Mouse (Mus musculus) CD4-positive, CD25-positive, alpha-beta regulatory T cell, adult 4 months (primary cell): ENCODE results near the gene Rps27. TPM values are rescaled to one million over a fixed set of nuclear protein-coding genes. Genes with fewer than 3 reads are reported as not detected.
"Not testable (repeated sequence)": the region's sequence is repeated elsewhere in the genome, so short reads cannot be mapped to it uniquely, and the experiment has no call there.

ENCODE experiments used
- ATAC-seq: one replicate; pipeline ENCODE4 v1.8.0; 2017
- polyA plus RNA-seq, 2 experiments: library from polyadenylated mRNA; unstranded; fragments of 100-300 nt; shearing (Covaris generic); gene quantifications; one replicate each; pipeline ENCODE4 v1.2.1; 2017

Gene Rps27
- 1,000 to 10,000 TPM; 7,118 to 8,557 TPM for polyA plus RNA-seq

DNA sequence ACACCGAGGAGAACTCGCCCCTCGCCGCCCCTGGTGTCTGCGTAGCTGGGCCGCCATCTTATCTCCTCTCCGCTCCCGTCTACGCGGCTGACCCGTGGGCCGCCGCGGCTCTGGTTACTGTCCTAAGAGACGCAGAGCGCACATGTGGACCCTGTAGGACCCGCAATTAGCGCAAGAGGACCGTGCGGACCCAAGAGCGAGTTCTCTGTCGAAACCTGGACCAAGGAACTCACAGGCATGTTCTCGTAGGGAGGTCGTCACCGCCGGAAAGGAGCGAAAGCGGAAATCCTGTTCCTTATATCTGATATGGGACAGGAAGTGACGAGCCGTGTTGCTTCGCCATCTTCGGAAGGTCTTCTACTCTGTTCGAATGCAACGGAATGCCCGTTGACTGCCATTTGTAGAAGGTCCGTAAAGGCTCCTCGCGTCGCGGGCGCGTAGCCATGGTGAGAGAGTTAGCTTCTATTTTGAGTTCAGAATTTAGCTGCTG lies at the start of gene Rps27, which contains the start of gene Rab13:
Gene Rps27, minus strand, starts transcription at position 275 of the 490 bp plus-strand sequence.
Gene Rab13, plus strand, starts transcription at position 319 of the 490 bp plus-strand sequence.
- peak; percentile 97 for ATAC-seq

DNA sequence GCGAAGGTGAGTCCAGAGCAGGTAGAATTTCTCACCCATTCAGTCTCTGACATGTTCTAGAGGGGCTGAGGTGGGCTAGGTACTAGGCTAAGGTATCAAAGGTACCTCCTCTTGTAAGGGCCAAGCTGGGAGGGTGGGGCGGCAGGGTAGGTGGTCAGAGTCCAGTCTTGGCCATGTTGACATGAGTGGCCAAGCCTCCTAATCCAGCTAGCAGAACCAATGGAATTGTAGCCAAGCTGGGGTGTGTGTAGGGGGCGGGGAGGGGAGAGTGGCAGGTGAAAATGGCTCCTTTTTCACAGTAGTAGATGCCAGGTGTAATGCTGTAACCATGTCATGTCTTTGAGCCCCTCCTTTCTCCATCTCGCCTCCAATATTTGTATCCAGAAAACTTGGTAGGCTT lies 45.1 kb upstream of the Rps27 start:
- no peak for ATAC-seq

DNA sequence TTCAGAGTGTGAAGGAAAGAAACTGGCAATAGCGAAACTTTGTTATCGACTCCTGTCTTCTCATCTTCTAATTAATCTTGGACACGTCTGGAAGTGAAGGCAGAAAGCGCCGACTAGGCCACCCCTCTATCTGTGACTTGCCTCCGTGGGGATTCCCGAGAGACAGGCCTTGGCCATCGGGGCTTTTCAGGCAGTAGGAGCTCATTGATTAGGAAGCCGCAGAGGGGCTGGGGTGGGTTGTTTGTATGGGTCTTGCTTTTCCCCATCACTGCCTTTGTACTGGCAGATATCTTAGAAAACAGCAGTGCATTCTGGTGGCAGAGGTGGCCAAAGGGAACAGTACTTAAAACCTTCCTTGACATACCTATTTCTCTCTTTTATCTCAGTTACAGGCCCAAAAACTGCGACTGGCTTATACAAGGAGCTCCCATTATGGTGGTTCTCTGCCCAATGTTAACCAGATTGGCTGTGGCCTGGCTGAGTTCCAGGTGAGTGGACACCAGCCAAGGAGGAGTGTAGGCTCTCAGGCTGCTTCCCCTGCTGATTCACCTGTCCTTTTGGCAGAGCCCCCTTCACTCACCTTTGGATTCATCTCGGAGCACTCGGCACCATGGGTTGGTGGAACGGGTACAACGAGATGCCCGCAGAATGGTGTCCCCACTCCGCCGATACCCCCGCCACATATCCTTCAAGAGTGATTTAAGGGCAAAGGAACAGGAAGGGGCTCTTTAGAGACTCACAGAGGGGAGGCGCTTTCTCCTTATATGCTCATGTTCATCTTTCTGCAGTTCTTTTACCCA lies 43.5 kb upstream of the Rps27 start:
- no peak for ATAC-seq

DNA sequence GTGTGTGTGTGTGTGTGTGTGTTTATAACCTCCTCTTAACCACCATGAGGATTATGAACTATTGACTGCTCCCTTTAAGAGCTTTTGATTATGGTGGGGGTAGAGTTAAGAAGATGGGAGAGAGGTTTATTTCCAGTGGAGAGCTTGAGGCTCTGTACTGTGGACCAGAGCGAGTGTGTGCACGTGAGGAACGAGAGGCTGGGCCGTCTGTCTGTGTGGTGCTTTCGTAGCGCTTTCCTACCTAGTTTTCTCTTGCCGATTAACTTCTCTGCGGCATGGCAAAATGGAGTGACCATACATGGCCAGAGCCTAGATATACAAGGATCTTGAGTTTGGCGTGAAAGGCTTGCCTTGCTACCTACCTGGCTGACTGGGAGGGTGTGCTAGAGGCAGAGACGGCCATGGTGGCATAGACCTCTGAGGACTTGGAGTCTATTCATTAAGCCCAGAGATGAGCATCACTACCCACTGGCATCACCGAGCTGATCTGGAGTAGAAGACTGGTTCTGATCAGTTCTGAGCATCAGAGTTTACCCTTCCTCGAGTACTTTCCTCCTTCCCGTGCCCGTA lies 42.4 kb upstream of the Rps27 start:
- ATAC-seq = no peak

DNA sequence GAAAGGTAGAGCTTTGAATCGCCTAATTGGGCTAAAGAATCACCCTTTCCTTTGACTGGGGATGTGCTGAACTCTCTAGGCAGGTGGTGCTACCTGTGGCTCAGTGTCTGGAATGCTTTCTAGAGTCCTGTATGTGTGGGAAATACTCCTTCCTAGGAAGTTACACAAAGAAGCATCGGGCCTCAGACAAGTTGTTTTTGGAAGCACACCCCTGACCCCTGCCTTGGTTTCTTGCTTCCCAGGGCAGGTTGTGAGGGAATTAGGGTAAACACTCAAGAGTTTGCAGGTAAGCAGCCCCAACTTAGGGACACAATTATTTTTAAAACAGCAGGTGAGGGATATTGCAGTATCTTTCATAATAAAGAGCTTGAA lies 41.7 kb upstream of the Rps27 start:
- no peak for ATAC-seq

DNA sequence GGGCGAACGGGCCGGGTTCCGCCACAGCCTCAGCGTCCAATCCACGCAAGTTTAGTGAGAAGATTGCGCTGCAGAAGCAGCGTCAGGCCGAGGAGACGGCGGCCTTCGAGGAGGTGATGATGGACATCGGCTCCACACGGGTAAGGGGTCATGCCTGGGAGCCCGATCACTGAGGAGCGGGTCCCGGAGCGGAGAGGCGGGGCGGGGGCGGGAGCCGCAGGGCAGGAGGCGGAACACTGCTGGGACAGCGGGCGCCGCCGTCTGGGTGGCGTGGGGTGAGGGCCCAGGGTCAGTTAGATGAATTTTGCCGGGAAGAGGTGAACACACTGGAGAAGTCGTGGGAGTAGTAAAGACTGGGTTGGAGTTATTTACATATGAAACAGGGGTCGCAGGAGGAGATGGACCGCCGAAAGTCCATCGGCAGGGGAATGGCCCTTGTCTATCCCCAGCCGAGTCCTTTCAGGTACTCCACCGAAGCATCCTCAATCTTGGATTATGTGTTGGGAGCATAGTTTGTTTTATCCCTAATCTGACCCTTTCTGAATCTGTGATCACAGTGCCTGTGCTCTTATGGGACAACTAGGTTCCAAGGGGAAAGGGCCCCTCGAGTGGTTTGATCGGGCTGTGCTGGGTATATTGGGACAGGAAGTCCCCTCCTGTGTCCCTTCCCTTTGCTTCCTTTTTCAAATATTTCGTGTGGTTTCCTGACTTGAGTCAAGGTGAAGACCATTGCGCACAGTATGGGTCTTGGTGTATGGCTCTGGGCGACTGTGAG lies 41.2 kb upstream of the Rps27 start:
- ATAC-seq = peak; percentile 35

DNA sequence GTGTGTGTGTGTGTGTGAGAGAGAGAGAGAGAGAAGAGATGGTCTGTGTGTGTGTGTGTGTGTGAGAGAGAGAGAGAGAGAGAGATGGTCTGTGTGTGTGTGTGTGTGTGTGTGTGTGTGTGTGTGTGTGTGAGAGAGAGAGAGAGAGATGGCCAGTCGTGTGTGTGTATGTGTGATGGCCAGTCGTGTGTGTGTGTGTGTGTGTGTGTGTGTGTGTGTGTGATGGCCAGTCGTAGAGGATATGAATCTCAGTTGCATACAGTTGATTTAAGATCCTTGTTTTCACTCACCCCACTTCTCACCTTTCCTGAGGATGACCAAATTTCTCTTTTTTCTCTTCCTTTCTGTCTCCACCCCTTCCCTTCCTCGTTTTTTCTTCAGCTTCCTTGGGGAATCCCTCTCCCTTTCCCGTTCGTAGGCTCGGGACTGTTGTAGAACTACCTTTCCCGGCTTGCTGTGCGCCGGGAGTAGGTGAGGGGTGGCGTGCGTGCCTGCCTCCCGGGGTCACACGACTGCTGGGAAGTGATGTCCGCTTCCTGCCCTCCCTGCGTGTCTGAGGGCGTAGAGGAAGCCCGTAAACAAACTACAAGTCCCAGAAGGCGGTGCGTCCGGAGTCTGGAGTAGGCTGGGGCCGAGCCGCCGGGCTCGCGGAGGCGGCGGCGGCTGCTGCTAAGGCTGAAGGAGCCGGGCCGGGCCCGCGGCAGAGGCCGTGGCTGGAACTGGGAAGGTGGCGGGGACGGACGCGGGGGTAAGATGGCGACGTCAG lies 40.4 kb upstream of the Rps27 start, which contains the start of gene Crtc2:
Gene Crtc2, plus strand, starts transcription at position 511 of the 766 bp plus-strand sequence.
- peak; percentile 98 for ATAC-seq

DNA sequence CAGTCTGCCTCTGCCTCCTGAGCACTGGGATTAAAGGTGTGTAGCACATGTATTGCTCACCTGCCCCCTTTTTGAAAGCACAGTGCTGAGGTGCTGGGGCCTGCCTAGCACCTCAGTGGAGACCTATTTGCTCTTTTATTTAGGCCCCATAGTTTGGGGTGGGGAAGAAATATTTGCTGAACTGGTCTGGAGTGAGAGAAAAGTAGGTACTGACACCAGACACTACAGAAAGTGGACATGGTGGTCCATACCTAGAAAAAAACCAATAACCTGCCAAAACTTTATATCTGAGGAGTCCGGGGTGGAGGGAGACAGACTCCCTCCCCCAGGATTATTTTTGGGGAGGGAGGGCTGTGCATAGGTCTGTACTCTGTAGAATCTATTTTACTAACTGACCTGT lies 39.7 kb upstream of the Rps27 start:
- not testable (repeated sequence) for ATAC-seq

DNA sequence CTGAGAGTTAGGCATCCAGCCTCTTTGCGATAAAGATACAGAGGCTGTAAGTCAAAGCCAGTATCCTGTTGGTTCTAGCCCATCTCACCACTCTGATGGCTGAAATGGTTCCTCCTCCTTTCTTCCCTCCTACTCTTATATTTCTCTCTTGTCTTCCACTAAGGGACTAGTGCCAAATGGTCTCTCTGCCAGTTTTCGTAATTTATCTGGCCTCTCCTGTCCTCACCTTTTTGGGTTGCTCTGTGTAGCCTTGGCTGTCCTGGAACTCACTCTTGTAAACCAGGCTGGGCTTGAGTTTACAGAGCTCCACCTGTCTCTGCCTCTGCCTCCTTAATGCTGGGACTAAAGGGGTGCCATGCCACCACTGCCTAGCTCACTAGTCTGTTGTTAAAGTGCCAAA lies 39.2 kb upstream of the Rps27 start:
- not testable (repeated sequence) for ATAC-seq

DNA sequence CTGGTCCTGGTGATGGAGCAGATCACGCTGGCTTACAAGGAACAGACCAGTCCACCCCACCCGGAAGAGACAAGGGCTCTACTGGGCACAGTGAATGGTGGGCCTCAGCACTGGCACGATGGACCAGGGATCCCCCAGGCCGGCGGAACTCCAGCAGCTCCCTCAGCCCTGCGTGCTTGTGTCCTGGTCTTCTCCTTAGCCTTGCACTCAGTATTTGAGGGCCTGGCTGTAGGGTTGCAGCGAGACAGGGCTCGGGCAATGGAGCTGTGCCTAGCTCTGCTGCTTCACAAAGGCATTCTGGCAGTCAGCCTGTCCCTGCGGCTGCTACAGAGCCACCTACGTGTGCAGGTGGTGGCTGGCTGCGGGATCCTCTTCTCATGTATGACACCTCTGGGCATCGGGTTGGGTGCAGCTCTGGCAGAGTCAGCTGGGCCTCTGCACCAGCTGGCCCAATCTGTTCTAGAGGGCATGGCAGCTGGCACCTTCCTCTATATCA lies 38.3 kb upstream of the Rps27 start:
- ATAC-seq = not testable (repeated sequence)

DNA sequence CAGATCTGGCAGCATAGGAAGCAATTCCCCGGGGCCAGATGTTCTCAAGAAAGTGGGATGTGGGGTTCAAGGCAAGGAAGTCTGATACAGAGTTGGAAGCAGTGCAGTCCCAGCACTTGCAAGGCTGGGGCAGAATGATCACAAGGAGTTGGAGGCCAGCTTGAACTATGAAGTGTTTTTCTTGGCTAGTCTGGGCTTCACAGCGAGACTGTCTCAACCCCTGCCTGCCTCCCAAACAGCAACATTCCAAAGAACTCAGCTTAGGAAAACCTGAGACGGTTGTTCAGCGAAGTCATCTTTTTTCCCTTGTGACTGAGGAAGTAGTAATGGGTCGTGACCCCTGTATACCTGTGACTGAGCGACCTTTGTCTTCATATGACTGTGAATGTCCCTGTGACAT lies 37.3 kb upstream of the Rps27 start:
- no peak for ATAC-seq

DNA sequence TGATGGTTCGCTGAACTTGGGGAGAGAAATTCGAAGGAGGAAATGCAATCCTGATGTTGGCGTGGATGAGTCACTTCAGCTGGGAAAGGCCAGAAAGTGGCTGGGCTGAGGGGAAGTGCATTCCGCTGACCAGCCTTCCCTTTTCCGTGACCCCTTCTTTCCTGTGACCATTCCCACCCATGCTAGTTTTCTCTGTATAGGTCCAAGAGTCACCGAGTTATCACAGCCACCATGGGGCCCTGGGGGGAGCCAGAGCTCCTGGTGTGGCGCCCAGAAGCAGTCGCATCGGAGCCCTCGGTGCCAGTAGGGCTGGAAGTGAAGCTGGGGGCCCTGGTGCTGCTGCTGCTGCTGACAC lies 35.3 kb upstream of the Rps27 start:
- ATAC-seq = no peak

DNA sequence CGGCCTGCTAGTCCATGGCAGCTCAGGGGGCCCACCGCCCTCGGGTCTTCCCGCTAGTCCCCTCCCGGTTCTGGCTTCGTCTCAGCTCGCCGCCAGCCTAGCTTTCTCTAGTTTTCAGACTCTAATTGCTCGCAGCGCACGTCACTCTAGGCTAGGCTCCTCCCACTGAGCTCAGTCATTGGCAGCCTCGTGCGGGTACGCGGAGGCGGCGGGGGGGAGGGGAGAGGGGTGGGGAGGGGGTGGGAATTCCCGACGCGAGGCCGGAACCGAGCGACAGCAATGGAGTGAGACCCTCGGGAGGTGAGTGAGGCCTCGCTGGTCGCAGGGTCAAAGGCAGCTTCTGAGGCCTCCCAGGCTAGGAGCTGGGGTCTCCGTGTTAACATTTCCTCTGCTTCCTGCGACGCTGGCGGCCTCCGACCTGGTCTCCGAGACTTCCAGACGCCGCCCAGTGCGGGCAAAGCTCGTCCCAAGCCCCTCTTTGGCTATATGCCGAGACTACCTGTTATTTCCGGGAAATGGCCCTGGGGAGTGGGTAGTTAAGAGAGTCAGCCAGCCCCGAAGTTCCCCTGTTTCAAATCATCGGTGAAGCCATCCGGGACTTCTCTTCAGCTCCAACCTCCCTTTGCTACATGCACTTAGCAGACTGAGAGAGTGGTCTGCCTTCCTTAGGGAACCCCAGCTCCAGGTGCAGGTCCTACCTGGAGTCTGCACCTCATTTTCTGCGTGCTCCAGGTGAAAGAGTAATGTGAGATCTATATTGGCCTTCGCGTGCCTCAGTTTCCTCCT lies 34.7 kb upstream of the Rps27 start, which contains the start of gene Slc39a1:
Gene Slc39a1, plus strand, starts transcription at position 213 of the 786 bp plus-strand sequence.
- ATAC-seq = peak; percentile 93

DNA sequence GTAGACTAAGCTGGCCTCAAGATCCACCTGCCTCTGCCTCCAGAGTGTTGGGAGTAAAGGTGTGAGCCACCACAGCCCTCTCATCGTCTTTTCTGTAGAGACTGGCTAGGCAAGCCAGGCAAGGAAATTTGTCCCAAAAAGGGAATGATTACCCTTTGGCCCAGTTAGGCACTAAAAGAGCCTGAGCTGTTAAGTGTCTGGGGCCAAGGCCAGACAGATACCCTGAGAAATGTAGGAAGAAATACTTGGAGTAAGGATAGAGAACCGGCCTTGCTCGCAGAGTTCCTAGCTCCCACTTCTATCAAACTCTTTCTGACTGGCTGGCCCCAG lies 34.1 kb upstream of the Rps27 start:
- ATAC-seq = peak; percentile 25

DNA sequence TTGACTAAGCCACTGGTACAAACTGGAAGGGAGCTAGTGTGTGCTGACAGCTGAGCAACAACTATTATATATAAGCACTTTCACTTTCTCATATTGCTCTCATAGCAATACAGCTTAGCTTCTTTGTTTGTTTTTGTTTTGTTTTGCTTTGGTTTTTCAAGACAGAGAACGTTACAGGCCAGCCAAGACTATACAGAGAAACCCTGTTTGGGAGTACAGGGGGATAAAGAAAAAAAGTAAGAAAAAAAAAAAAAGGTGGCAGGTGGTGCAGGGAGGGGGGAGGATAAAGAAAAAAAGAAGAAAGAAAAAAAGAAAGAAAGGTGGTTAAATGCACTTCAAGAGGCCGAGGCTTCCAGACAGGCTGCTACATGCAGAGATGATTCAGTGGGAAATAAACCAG lies 32.0 kb upstream of the Rps27 start:
- ATAC-seq = peak; percentile 62

DNA sequence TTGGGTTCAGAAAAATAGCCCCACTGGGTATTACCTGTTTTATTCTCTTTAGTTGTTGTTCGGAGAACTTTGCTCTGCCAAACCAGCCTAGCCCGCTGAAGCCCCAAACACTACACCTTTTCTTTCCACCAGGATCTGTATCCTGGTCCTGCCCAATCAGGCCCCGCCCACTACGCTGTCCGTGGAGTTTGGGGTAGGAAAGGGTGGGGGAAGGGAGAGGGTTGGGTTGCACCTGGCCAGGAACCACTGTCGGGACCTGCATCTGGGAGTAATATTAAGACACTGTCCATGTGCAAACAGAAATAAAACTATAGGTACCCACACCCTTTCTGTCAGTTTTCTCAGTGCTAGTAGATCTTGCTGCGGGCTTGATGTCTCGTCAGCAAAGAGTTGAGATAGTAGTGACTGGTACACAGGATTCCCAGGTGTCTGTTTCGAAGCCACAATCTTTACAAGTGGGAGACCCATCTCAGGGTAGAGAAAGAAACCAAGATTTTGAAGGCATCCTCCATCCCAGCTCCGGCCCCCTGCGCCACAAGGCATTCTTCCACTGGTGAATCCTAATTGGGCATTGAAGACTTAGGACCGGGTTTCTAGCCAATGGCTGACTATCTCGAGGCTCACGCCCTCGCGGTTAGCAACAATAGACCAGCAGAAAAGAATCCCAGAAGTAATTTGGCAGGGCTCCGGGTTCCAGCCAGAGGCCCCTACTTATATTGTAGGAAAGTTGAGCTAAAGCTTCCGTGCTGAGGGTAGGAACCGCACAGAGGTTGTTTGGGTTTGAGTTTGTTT lies 29.7 kb upstream of the Rps27 start, which contains the start of gene Creb3l4:
Gene Creb3l4, minus strand, starts transcription at position 529 of the 792 bp plus-strand sequence.
- no peak for ATAC-seq

DNA sequence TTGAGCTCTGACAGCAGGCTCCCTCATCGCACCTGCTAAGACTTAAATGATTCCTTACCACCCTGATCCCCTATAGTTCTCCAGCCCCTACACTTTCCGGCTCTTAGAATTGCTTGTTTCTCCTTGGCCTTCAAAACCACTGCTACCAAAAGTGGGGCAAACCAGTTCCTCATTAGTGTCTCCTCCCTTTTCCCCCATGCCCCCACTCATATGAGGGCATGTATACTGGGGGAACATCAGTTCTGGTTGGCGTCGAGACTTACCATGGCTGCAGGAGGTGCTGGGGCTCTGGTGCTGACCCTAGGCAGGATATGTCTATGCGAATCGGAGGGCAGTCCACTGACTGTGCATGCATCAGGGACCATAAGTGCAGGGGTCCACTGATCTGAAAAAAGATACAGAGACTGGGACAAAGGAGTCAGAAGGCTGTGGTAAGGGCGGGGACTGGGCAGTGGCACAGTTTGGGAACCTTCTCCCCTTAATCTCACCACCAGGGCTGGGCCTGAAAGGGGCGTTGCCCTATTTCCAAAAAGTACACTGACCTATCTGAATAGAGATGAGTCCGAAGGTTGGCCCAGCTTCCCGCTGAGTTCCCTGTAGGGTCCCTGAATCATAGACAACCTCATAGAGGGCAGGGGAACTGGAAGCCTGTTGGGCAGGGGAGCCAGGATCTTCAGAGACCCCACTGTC lies 28.4 kb upstream of the Rps27 start:
- no peak for ATAC-seq

DNA sequence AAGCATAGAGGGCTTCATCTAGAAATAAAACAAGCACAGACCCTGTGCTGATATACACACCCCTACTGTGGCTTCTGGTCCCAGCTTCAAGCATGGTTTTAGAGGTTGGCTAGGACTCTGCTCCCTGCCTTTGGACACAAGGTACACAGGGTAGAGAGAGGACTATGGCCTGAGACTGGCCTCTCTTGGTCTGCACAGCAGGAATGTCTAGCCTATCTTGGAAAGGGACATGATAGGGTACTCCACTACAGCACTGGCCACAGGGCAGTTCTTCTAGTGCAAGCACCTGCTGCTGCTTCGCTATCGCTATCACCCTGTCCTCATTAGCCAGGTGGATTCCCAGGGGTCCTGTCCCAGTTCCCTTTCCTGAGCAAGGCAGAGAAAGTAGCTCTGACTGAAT lies 27.8 kb upstream of the Rps27 start:
- ATAC-seq = no peak

DNA sequence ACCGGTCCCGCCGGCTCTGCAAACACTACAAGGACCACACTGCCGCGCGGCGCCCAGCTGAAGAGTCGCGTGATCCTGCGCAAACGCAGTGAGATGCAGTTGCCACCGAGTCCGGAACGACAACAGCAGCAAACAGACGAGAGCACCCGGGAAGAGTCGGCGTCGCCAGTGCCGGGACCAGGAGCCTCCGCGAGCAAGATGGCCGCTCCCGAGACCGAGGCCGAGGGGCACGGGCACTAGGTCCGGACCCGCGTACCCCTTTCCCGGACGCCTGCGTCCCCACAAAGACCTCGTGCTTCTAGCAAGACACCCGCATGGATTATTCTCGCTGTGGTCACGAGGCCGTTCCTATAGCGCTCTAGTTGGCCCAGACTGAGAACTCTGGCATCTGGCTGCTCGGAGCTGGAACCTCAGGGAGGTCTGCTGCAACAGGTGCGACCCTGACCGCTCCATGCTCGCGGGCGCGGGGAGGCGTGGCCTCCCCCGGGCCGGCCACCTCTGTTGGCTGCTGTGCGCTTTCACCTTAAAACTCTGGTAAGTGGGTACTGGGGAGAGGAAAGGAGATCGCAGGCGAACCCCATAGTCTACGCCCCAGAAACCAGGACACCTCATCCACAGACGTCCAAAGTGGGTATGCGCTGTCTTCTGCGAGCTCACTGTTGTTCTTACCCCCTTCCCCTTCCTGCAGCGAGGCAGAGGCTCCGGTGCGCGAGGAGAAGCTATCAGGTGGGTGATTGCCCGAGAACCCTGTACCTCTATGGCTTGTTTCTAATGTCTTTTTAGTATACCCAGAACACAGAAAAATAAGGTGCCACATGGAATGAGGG lies 18.3 kb upstream of the Rps27 start, which contains the start of gene Jtb:
Gene Jtb, plus strand, starts transcription at position 91 of the 827 bp plus-strand sequence.
- ATAC-seq = peak; percentile 98
